ENCODE assay signal across 11 mouse cellular contexts in genomic region chr2:125922877-125923276, GRCm38 (mm10).
DNase-seq lines count a peak whose midpoint lies in the region; ATAC-seq lines count a peak whose summit lies in the region.
"Had no signal": no experiment of that assay in that cellular context is flagged by ENCODE, and none has a peak within 500 bp of the region (broad histone marks: within the 10 kb centered on the region; RNA-seq: fewer than 3 reads in every experiment).

No protein-coding gene starts in this region.

- intact Hi-C loops in heart, postnatal 36 days (cut with DNase I) = no loop called here

- H3K36me3 ChIP-seq in kidney, embryonic 15.5 days = 0 out of 2 replicates have a peak, but pooled peaks cover 15% of the 10 kb centered on the region
- H3K36me3 ChIP-seq: heart, embryonic 15.5 days had no signal

- no peaks in the 10 kb centered on the region for H3K9me3 ChIP-seq in kidney, embryonic 15.5 days (replicated peaks)
- H3K9me3 ChIP-seq: heart, embryonic 15.5 days had no signal

- no peaks in the 10 kb centered on the region for H3K27me3 ChIP-seq in kidney, embryonic 15.5 days
- H3K27me3 ChIP-seq: heart, embryonic 15.5 days had no signal

- no peak overlapping the region for H3K9ac ChIP-seq in kidney, embryonic 15.5 days
- H3K9ac ChIP-seq: heart, embryonic 15.5 days had no signal

- WGBS in kidney, embryonic 15.5 days = 64% methylated on average over 4 of the region's 4 CpGs

- H3K27ac ChIP-seq in kidney, embryonic 15.5 days = no peak overlapping the region
- H3K27ac ChIP-seq: heart, embryonic 15.5 days had no signal

- no peak overlapping the region for H3K4me2 ChIP-seq in kidney, embryonic 15.5 days
- H3K4me2 ChIP-seq: heart, embryonic 15.5 days had no signal

- ATAC-seq in kidney, embryonic 15.5 days (replicated peaks; ENCODE audit: low FRiP score) = no peak
- ATAC-seq: forebrain, embryonic 14.5 days; inflammation-experienced regulatory T-cells, adult 6 months had no signal

- no peak overlapping the region for H3K4me3 ChIP-seq in kidney, embryonic 15.5 days (replicated peaks)
- H3K4me3 ChIP-seq: heart, embryonic 15.5 days had no signal

- peak; percentile 80 to 88 for DNase-seq in adrenal gland, adult (ENCODE audit: inconsistent age in 2 of 2, low spot score in 1 of 2)
- DNase-seq in adrenal gland, postnatal 4 days (ENCODE audit: low spot score in 2 of 2) = no peak
- DNase-seq in kidney, postnatal 36 days = peak; percentile 6 to 39
- peak; percentile 66 for DNase-seq in Muller cell, postnatal 12 days (ENCODE audit: inconsistent ontology term)
- DNase-seq in heart, postnatal 36 days = peak; percentile 7 to 14
- no peak for DNase-seq in layer of hippocampus, postnatal 14 days (ENCODE audit: low spot score in 2 of 2)
- no peak for DNase-seq in cerebellum, postnatal 4 days (ENCODE audit: low spot score in 2 of 2)

- H3K4me1 ChIP-seq in kidney, embryonic 15.5 days = no peaks in the 10 kb centered on the region

Comparison
In these comparisons a context has a peak if more than half of its experiments do, and no peak if none do; other contexts are left out.
1. DNase-seq: peak in adrenal gland, adult (2 of 2), kidney, postnatal 36 days (2 of 2), Muller cell, postnatal 12 days (single experiment) and heart, postnatal 36 days (2 of 2); none in adrenal gland, postnatal 4 days (0 of 2), layer of hippocampus, postnatal 14 days (0 of 2) and cerebellum, postnatal 4 days (0 of 2).